Mouse (Mus musculus): ENCODE measurements around the gene Fbxl13. TPM values are rescaled to one million over a fixed set of nuclear protein-coding genes. Genes with fewer than 3 reads are reported as not detected.

Gene Fbxl13
- total RNA-seq, 2 experiments from 2014 or later: 0.17 to 0.26 TPM

DNA sequence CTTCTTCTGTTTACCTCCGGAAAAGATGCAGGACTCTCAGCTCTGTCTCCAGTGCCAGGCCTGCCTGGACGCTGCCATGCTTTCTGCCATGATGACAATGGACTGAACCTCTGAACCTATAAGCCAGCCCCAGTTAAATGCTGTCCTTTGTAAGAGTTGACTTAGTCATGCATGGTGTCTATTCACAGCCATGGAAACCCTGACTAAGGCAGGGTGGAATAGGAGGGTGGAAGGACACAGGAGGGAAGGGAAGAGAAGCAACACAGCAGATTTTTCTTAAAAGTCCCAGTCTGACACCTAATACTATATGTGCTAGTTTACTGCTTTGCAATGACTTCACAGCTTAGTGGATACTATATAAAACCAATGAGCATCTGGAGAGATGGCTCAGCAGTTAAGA is 154.0 kb downstream of the Fbxl13 start:
- no peak for DNase-seq (ENCODE audit: extremely low spot score in 1 of 2, low spot score in 1 of 2)

DNA sequence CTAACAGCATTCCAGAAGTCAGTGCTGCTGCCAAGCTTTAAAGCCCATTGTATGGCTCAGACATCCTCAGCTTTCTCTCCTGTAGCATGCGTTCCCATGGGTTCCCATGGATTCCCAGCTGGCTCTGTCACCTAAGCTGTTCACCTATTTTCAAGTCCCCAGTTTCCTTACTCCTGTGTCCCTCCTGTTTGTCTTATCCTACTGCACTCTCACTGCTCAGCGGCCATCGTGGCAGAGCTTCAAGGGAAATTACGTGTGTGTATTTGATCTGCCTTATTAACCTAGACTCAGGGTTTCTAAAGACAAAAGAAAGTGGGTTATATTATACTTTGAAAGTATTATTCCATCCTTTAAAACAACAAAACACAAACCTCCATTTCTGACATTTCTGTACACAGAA is 156.3 kb downstream of the Fbxl13 start:
- no peak for DNase-seq (ENCODE audit: extremely low spot score in 1 of 2, low spot score in 1 of 2)

- DNase-seq (ENCODE audit: extremely low spot score in 1 of 2, low spot score in 1 of 2): no peak
These were observed 156.9 kb downstream of the Fbxl13 start for GRCm38 (mm10) chr5:21488506-21488905.

DNA sequence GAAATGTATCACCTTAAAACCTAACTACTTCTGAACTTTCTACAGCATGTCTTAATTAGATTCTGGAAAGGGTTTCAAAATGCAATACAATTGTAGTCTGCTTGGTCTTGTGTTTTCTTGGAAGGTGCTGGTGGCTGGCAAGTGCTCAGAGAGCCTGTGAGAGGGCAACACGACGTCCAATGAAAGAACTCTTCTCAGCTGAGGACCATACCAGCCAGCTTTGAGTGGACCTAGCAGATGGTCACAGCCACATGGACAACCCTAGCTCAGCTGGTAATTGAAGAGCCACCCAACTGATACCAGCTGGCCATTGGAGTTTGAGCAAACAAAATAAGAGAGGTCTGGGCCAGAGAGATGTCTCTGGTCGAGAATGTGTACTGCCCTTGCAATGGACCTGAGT is 157.7 kb downstream of the Fbxl13 start:
- no peak for DNase-seq (ENCODE audit: extremely low spot score in 1 of 2, low spot score in 1 of 2)

GRCm38 (mm10) chr5:21487306-21487705 is 158.1 kb downstream of the Fbxl13 start:
- DNase-seq (ENCODE audit: extremely low spot score in 1 of 2, low spot score in 1 of 2): no peak

GRCm38 (mm10) chr5:21486798-21487197 is 158.6 kb downstream of the Fbxl13 start:
- no peak for DNase-seq (ENCODE audit: extremely low spot score in 1 of 2, low spot score in 1 of 2)

GRCm38 (mm10) chr5:21485197-21485829 is 160.1 kb downstream of the Fbxl13 start:
- no peak for DNase-seq (ENCODE audit: extremely low spot score in 1 of 2, low spot score in 1 of 2)

DNA sequence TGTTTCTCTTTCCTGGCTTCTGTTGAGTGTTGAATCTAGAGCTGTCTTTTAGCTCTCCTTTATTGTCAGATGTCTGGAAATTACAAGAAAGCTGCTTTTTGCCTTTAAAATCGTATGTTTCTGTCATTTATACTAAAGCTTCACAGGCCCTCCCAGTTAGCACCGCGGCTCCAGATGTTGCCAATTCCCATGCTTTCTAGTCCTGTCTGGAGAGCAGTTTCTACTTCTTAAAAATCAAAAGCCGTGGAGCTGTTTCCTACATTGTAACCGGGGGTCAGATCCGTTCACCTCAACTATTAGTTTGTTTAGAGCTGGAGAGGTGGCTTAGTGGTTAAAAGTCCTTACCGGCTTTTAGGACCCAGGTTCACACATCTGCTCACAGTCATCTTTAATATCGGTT is 162.2 kb downstream of the Fbxl13 start:
- no peak for DNase-seq (ENCODE audit: extremely low spot score in 1 of 2, low spot score in 1 of 2)

GRCm38 (mm10) chr5:21482446-21483222 is 162.8 kb downstream of the Fbxl13 start:
- DNase-seq (ENCODE audit: extremely low spot score in 1 of 2, low spot score in 1 of 2): no peak

DNA sequence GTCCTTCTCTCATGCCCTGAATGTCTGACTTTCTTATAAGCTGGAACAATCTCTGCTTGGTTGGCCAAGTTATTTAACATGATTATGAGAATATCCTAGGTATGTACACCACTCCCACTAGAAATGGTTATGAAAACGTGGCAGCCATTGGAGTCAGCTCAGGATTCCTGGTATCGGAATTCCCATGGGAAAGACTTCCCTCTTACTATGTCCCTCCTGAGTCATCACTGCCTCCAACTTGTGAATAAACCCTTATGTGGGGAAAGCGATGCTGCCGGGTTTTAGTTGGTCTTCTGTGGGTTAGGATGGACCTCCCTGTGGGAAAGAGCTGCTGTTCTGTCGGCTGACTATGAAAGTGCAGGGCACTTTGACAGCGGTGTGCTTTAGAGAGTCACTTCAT is 163.9 kb downstream of the Fbxl13 start:
- DNase-seq (ENCODE audit: extremely low spot score in 1 of 2, low spot score in 1 of 2): no peak

- no peak for DNase-seq (ENCODE audit: extremely low spot score in 1 of 2, low spot score in 1 of 2)
These were observed 165.7 kb downstream of the Fbxl13 start for GRCm38 (mm10) chr5:21479746-21480145.

DNA sequence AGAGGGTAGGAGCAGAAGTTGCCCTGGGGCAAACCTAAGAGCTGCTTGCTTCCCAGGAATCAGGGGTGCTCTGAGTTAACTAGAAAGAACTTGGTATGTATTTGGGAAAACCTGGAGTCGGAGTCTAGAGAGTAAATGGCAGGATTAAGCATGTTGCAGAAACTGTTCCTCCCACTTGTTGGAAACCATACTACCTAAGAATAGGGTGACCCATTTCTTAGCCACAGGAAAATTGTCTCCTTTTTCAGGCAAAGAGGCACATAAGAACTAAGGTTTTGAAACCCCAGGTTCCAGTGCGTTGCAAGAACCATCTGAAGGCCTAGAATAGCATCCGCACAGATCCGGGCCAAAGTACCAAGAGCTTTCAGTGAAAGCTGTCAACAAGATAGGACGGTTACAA is 167.0 kb downstream of the Fbxl13 start:
- no peak for DNase-seq (ENCODE audit: extremely low spot score in 1 of 2, low spot score in 1 of 2)

GRCm38 (mm10) chr5:21468100-21468499 is 177.3 kb downstream of the Fbxl13 start:
- DNase-seq (ENCODE audit: extremely low spot score in 1 of 2, low spot score in 1 of 2): no peak

DNA sequence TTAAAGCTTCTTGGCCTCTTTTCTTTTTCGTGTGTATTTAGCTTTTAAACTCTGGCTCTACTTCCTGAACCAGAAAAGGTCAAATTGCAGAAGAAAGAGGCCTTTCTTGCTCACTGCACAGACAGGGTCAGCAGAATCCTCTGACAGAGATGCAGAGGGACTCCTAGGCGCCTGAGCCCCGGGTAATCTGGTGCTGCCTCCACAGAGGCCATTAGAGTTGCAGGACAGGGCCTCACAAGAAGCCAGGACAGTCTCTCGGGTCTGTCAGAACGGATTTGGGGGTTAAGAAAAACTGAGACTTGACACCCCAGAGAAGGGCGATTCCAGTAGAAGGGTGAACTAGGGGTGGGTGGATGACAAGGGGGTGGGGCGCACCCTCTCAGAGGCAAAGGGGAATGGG is 178.0 kb downstream of the Fbxl13 start:
- no peak for DNase-seq (ENCODE audit: extremely low spot score in 1 of 2, low spot score in 1 of 2)

DNA sequence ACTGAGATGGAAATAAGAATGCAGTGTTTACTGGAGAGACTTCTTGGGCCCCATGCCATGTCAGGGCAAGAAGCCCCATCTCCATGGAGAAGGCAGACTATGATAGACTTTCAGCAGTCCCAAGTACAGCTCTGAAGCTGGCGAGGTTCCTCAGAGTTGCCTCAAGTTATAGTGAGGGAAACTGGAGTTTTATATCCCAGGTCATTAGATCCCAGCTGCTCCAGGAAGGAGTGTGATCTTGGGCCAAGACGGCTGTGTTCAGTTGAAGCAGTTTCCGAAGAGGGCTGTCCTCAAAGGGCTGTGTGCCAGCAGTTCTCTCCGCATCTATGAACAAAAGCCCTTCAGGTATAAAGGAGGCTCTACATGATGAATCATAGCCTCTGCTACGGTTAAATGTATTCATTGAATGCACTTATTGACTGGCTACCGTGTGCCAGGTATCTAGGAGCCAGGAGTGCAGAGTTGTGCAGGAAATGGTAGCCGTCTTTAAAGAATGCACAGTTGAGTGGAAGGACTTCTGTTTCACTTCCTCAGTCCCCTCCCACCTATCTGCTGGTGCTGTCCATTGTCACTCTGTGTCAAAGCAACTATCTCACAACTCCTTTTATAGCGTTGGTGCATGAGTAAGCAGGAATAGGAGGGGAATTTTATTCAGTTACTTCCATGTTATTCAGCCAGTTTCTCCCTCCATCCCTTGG is 204.5 kb downstream of the Fbxl13 start:
- no peak for DNase-seq (ENCODE audit: extremely low spot score in 1 of 2, low spot score in 1 of 2)

DNA sequence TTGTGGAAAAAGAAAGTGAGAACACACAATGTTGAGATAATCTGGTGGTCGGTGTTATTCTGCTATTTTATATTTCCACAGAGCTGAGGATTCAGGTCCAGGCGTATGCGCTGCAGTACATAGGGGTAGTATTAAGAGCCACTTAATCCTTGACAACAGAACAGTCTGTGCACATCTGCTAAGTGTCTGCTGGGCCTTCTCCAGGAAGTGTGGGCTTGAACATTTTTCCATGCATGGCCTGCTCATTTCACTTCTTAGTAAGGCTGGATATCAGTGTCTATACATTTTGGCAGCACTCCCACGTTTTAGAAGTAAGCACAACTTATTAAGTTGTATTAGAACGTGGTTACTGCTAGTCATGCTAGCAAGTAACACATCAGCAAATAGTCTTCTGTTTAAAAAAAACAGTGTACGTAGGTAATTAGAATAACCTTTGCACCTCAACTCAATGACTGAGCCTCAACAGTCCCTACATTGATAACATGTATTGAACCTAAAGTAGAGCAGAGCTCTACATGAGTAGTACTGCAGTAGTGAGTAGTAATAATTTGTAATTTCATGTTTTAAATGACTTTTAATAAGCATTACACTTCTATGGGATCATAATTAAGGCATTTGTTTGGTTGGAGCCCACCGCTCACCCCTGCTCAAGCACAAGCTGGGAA is 205.9 kb downstream of the Fbxl13 start:
- no peak for DNase-seq (ENCODE audit: extremely low spot score in 1 of 2, low spot score in 1 of 2)

DNA sequence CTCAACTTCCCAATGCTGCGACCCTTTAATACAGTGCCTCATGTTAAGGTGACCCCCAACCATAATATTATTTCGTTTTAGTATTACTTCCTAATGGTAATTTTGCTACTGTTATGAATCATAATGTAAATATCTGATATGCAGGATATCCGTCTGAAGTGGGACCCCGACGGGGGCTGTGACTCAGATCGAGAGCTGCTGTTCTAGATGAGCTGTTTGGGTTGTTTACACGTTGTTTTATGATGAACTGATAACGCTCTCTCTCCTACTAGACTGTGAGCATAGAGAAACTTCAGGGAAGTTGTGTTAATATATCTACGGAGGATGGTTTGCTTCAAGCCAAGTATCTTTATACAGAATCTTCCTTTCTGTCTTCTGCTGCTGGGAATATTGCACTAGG is 207.0 kb downstream of the Fbxl13 start:
- no peak for DNase-seq (ENCODE audit: extremely low spot score in 1 of 2, low spot score in 1 of 2)

DNA sequence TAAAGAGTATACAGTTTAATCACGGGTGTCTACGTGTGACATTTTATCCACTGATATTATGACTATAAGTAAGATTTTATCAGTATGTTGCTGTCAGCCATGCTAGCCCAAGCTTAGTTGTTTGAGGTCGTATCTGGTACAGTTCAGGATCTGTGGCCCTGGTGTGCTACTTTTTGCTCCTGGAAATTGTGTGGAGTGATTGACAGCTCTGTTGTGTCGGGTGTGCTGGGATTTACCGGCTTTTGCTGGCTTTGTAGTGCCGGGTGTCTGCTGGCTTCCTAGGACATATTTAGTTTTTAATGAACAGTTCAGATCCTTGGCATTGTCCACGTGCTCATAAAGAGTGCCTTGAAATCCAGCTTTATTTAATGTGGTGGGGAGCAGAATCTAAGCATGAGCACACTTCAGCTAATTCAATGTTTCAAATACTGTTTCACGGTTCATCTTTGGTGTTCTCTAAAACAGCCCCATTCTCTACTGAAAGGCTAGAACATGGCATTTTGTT is 208.9 kb downstream of the Fbxl13 start:
- no peak for DNase-seq (ENCODE audit: extremely low spot score in 1 of 2, low spot score in 1 of 2)

DNA sequence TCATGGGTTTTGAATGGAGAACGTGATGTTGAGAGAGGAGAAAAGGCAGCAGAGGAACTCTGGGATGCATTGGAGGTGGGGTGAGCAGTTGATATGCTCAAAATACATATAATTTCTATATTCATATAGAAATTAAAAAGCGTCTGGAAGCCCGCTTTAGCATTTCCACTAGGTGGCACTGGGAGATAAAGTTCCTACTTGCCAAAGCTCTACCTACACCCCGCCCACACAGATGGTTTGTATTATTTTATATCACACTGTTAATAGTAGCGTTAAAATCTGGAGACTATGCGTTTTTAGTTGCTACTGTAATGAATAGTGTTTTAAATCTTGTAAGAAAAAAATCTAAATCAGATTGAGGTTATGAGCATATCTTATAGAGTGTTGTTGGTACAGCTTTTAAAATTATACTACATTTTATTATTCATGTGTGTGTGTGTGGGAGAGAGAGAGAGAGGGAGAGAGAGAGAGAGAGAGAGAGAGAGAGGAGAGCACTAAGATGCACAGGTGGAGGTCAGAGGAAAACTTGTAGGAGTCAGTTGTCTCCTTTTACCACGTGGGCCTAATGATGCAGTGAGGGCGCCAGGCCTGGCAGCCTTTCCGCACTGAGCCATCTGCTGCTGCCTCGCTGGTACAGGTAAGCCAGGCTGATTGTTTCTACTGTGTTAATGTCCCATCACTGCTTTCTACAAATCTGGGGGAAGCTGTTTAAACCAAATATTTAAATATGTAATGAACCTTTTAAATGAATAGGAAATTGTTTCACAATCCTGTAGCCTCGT is 211.1 kb downstream of the Fbxl13 start:
- no peak for DNase-seq (ENCODE audit: extremely low spot score in 1 of 2, low spot score in 1 of 2)

All from layer of hippocampus, postnatal 25 days (tissue).